Mouse (Mus musculus) CD4-positive, CD25-positive, alpha-beta regulatory T cell, adult 4 months (primary cell): ENCODE results near the gene Cbarp. TPM values are rescaled to one million over a fixed set of nuclear protein-coding genes. Genes with fewer than 3 reads are reported as not detected.

Experiments
- ATAC-seq: one replicate; pipeline ENCODE4 v1.8.0; 2017
- polyA plus RNA-seq, 2 experiments: library from polyadenylated mRNA; unstranded; fragments of 100-300 nt; shearing (Covaris generic); gene quantifications; one replicate each; pipeline ENCODE4 v1.2.1; 2017

Gene Cbarp
- polyA plus RNA-seq, 2 experiments from 2014 or later = 1.3 to 1.4 TPM

DNA sequence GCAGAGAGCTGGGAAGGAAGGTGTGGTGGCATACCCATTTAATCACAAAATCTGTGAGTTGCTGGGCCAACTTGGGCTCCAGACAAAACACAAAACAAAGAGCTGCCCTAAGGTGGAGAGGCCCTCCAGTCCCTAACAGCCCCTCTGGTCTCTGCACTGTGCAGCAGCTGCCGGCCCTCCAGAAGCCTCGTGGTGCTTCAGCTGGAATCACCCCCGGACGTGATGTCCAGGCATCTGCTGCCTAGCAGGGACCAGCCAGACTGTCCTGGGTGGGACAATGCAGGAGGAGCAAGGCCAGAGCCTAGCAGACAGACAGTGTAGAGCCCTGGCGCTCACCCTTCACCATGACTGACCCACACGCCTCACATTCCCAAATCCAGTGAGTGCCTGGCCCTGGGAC, 49.1 kb downstream of the Cbarp start:
- no peak for ATAC-seq

GRCm38 (mm10) chr10:80089146-80089545, 51.5 kb downstream of the Cbarp start:
- ATAC-seq = no peak

DNA sequence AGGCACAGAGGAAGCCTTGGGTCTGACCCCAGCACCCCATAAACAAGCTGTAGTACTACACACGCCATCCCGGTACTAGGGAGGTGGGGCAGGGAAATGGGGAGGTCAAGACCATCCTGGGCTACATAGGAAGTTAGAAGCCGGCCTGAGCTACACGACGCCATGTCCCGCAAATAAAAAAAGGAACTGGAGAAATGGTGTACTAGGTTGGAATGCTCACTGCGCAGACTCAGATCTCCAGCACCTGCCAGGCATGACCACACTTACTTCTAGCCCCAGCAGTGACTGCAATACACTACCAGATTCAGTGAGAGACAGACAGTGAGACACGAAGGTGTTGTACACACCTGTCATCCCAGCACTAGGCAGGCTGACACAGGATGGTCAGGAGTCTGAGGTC, 53.2 kb downstream of the Cbarp start:
- no peak for ATAC-seq

- no peak for ATAC-seq
Measured at GRCm38 (mm10) chr10:80086847-80087246, 53.8 kb downstream of the Cbarp start.

- no peak for ATAC-seq
Measured at GRCm38 (mm10) chr10:80084817-80085487, 55.7 kb downstream of the Cbarp start.

- no peak for ATAC-seq
Measured at GRCm38 (mm10) chr10:80081075-80081474, 59.6 kb downstream of the Cbarp start.

Other genes with a start within 250 kb of the Cbarp start
- gene Cfd, start 250.0 kb downstream of the Cbarp start, polyA plus RNA-seq = not detected
- 1 to 10 TPM; 5.0 to 7.7 TPM for gene Med16, start 231.9 kb downstream of the Cbarp start, polyA plus RNA-seq
- gene Gm26602, start 230.0 kb downstream of the Cbarp start, polyA plus RNA-seq = not detected
- gene Kiss1r, start 223.9 kb downstream of the Cbarp start, polyA plus RNA-seq = under 1 TPM in 1 of 2 experiments, not detected in 1; 0.09 TPM
- 100 to 1,000 TPM in 1 of 2 experiments, 10 to 100 TPM in 1; 93.5 to 104 TPM for gene R3hdm4, start 219.6 kb downstream of the Cbarp start, polyA plus RNA-seq
- 1 to 10 TPM; 2.7 to 3.3 TPM for gene Arid3a, start 213.8 kb downstream of the Cbarp start, polyA plus RNA-seq
- gene Wdr18, start 180.7 kb downstream of the Cbarp start, polyA plus RNA-seq = 10 to 100 TPM; 65.1 to 77.5 TPM
- gene Grin3b, start 170.1 kb downstream of the Cbarp start, polyA plus RNA-seq = under 1 TPM in 1 of 2 experiments, not detected in 1; 0.58 TPM
- 1 to 10 TPM; 1.2 to 2.5 TPM for gene Tmem259, start 156.5 kb downstream of the Cbarp start, polyA plus RNA-seq
- gene Cnn2, start 152.3 kb downstream of the Cbarp start, polyA plus RNA-seq = 100 to 1,000 TPM; 904 to 969 TPM
- gene Abca7, start 144.3 kb downstream of the Cbarp start, polyA plus RNA-seq = 10 to 100 TPM; 11.4 to 16.4 TPM
- gene Arhgap45, start 124.2 kb downstream of the Cbarp start, polyA plus RNA-seq = 100 to 1,000 TPM; 233 to 369 TPM
- gene Polr2e, start 101.0 kb downstream of the Cbarp start, polyA plus RNA-seq = 100 to 1,000 TPM; 194 to 220 TPM
- 100 to 1,000 TPM; 450 to 480 TPM for gene Gpx4, start 93.7 kb downstream of the Cbarp start, polyA plus RNA-seq
- 10 to 100 TPM; 28.4 to 54.8 TPM for gene Sbno2, start 35.3 kb downstream of the Cbarp start, polyA plus RNA-seq
- gene Stk11, start 25.0 kb downstream of the Cbarp start, polyA plus RNA-seq = 10 to 100 TPM; 19.2 to 30.7 TPM
- gene Atp5d, start 2.2 kb downstream of the Cbarp start, polyA plus RNA-seq = 100 to 1,000 TPM; 303 to 370 TPM
- 1 to 10 TPM; 4.6 to 8.2 TPM for gene Midn, start 7.4 kb upstream of the Cbarp start, polyA plus RNA-seq
- 100 to 1,000 TPM; 124 to 272 TPM for gene Cirbp, start 25.1 kb upstream of the Cbarp start, polyA plus RNA-seq
- 10 to 100 TPM; 21.6 to 23.5 TPM for gene 1600002K03Rik, start 32.1 kb upstream of the Cbarp start, polyA plus RNA-seq
- under 1 TPM in 1 of 2 experiments, not detected in 1; 0.28 TPM for gene Efna2, start 38.6 kb upstream of the Cbarp start, polyA plus RNA-seq
- 10 to 100 TPM; 73.3 to 96.9 TPM for gene Mum1, start 85.6 kb upstream of the Cbarp start, polyA plus RNA-seq
- 100 to 1,000 TPM; 231 to 237 TPM for gene Ndufs7, start 108.3 kb upstream of the Cbarp start, polyA plus RNA-seq
- gene Gamt, start 120.2 kb upstream of the Cbarp start, polyA plus RNA-seq = under 1 TPM in 1 of 2 experiments, not detected in 1; 0.47 TPM
- 10 to 100 TPM; 10.4 to 14.7 TPM for gene Dazap1, start 120.7 kb upstream of the Cbarp start, polyA plus RNA-seq
- gene Rps15, start 151.6 kb upstream of the Cbarp start, polyA plus RNA-seq = 1,000 to 10,000 TPM; 1,622 to 1,794 TPM
- gene Apc2, start 155.1 kb upstream of the Cbarp start, polyA plus RNA-seq = under 1 TPM in 1 of 2 experiments, not detected in 1; 0.16 TPM
- 10 to 100 TPM; 47.1 to 59.9 TPM for gene 2310011J03Rik, start 179.7 kb upstream of the Cbarp start, polyA plus RNA-seq
- gene Pcsk4, start 188.7 kb upstream of the Cbarp start, polyA plus RNA-seq = 10 to 100 TPM; 11.9 to 12.3 TPM
- under 1 TPM in 1 of 2 experiments, not detected in 1; 0.51 TPM for gene Reep6, start 189.1 kb upstream of the Cbarp start, polyA plus RNA-seq
- not detected for gene Adamtsl5, start 207.6 kb upstream of the Cbarp start, polyA plus RNA-seq
- not detected for gene Plk5, start 215.6 kb upstream of the Cbarp start, polyA plus RNA-seq
- 1 to 10 TPM in 1 of 2 experiments, not detected in 1; 1.3 TPM for gene Mex3d, start 246.8 kb upstream of the Cbarp start, polyA plus RNA-seq